8 mouse cellular contexts compared by ENCODE assay signal in genomic region chrX:94193901-94194300, GRCm38 (mm10). TPM values are rescaled to one million over a fixed set of nuclear protein-coding genes. Genes with fewer than 3 reads are reported as not detected.
A peak's percentile ranks its signal among the peaks of the same experiment; 100 is the strongest.
DNase-seq lines count a peak whose midpoint lies in the region; ATAC-seq and TF ChIP-seq lines count a peak whose summit lies in the region.
"Not testable (repeated sequence)": the region's sequence is repeated elsewhere in the genome, so short reads cannot be mapped to it uniquely, and the experiment has no call there.

No protein-coding gene starts in this region.

- H3K9me3 ChIP-seq in liver, embryonic 14.5 days (ENCODE audit: control insufficient read depth, low read length) = not testable (repeated sequence)

- TF ChIP-seq POLR2A in kidney, adult 2 months (IDR thresholded peaks at IDR 0.05; ENCODE audit: low read depth, low read length) = not testable (repeated sequence)

- TF ChIP-seq EP300 in liver, embryonic 14.5 days (IDR thresholded peaks at IDR 0.05; ENCODE audit: low read depth) = not testable (repeated sequence)

- 0 out of 2 replicates have a peak, but pooled peaks have one; percentile 12 for TF ChIP-seq CTCF in kidney, adult 2 months (conservative IDR thresholded peaks at IDR 0.05; ENCODE audit: insufficient read depth, insufficient read length, low read depth, low read length)
- TF ChIP-seq CTCF in liver, embryonic 14.5 days (IDR thresholded peaks at IDR 0.05; ENCODE audit: low read depth) = peak; percentile 68

- H3K27ac ChIP-seq in kidney, adult 2 months (ENCODE audit: insufficient read depth, low read depth, low read length); liver, embryonic 14.5 days: not testable (repeated sequence)

- peak; percentile 73 for DNase-seq in CD4-positive, CD25-positive, alpha-beta regulatory T cell, adult 2 months (ENCODE audit: low read depth, low spot score)
- peak; percentile 69 for DNase-seq in R1 (ENCODE audit: low read depth, low spot score)
- DNase-seq in cerebellum, postnatal 10 days = peak; percentile 29 to 37
- peak; percentile 9 to 40 for DNase-seq in heart, adult 18-20 months
- peak; percentile 23 for DNase-seq in kidney, adult 2 months
- DNase-seq in liver, embryonic 14.5 days (ENCODE audit: low read depth in 3 of 3, low spot score in 3 of 3) = peak in 2 of 3 experiments; percentile 24 to 34
- peak; percentile 67 for DNase-seq in naive thymus-derived CD4-positive, alpha-beta T cell, adult 2 months (ENCODE audit: low read depth)
- peak; percentile 34 for DNase-seq in thymus, postnatal 14 days

- not testable (repeated sequence) for H3K9ac ChIP-seq in liver, embryonic 14.5 days (replicated peaks)

- H3K4me2 ChIP-seq in liver, embryonic 14.5 days (ENCODE audit: low read depth) = not testable (repeated sequence)

- ATAC-seq in liver, embryonic 14.5 days (ENCODE audit: insufficient read depth) = not testable (repeated sequence)

- not testable (repeated sequence) for H3K4me1 ChIP-seq in kidney, adult 2 months (ENCODE audit: control insufficient read depth, insufficient read depth, low read length); liver, embryonic 14.5 days (replicated peaks; ENCODE audit: control insufficient read depth in 2 of 2, insufficient read depth in 2 of 2, low read length in 1 of 2)

- H3K27me3 ChIP-seq in kidney, adult 2 months (replicated peaks; ENCODE audit: control insufficient read depth, insufficient read depth, low read length); liver, embryonic 14.5 days (ENCODE audit: control insufficient read depth, insufficient read depth, low read length): not testable (repeated sequence)

- 59% methylated on average over 4 of the region's 4 CpGs for WGBS in kidney, adult 2 months
- 58% methylated on average over 4 of the region's 4 CpGs for WGBS in liver, embryonic 14.5 days (ENCODE audit: insufficient replicate concordance)

- H3K4me3 ChIP-seq in kidney, adult 2 months (ENCODE audit: insufficient read depth, low read depth, low read length); liver, embryonic 14.5 days (ENCODE audit: insufficient read depth in 1 of 2, low read depth in 2 of 2, low read length in 2 of 2): not testable (repeated sequence)

- not testable (repeated sequence) for H3K36me3 ChIP-seq in kidney, adult 2 months (ENCODE audit: control insufficient read depth, insufficient read depth, low read length)
- H3K36me3 ChIP-seq in liver, embryonic 14.5 days (replicated peaks; ENCODE audit: control insufficient read depth, insufficient read depth, low read depth) = peaks cover 33% of the 10 kb centered on the region

RNA-seq across cellular contexts. Expression of gene Eif2s3x, which starts 18.8 kb away (rescaled TPM):
- total RNA-seq in heart, adult 18-20 months (2021) = 100 to 1,000 TPM in 1 of 2 experiments, 10 to 100 TPM in 1; 92.4 to 161 TPM
- polyA plus RNA-seq in kidney, adult 2 months (2012; rRNA removed) = 63.6 and 71.7 TPM in 2 replicates
- 38.6 and 40.4 TPM in 2 replicates for polyA plus RNA-seq in liver, embryonic 14.5 days (2012; rRNA removed)
- polyA plus RNA-seq in liver, embryonic 14.5 days (2014; fragmentation: Nextera tagmentation; extraction: Ambion mirVana) = 38.6 and 66.1 TPM in 2 replicates

RNA-seq across cellular contexts. Expression of gene Klhl15, which starts 40.5 kb away (rescaled TPM):
- 1 to 10 TPM; 8.5 to 8.8 TPM for total RNA-seq in heart, adult 18-20 months (2021)
- 3.8 and 6.8 TPM in 2 replicates for polyA plus RNA-seq in kidney, adult 2 months (2012; rRNA removed)
- polyA plus RNA-seq in liver, embryonic 14.5 days (2012; rRNA removed) = 1.6 and 1.9 TPM in 2 replicates
- 3.7 and 3.8 TPM in 2 replicates for polyA plus RNA-seq in liver, embryonic 14.5 days (2014; fragmentation: Nextera tagmentation; extraction: Ambion mirVana)

Comparison
In these comparisons a context has a peak if more than half of its experiments do, and no peak if none do; other contexts are left out.
1. DNase-seq: peak in every context shown above with its lines; median percentile 73 in CD4-positive, CD25-positive, alpha-beta regulatory T cell, adult 2 months; 69 in R1; 67 in naive thymus-derived CD4-positive, alpha-beta T cell, adult 2 months; 34 in thymus, postnatal 14 days; 33 in cerebellum, postnatal 10 days; 29 in liver, embryonic 14.5 days; 24 in heart, adult 18-20 months; 23 in kidney, adult 2 months.